Mouse (Mus musculus): Measurements from ENCODE around the gene E2f4. TPM values are rescaled to one million over a fixed set of nuclear protein-coding genes. Genes with fewer than 3 reads are reported as not detected.

E2f4 gene
- total and polyA plus RNA-seq, 3 experiments: 97.9 to 313 (median 98.5) TPM

DNA sequence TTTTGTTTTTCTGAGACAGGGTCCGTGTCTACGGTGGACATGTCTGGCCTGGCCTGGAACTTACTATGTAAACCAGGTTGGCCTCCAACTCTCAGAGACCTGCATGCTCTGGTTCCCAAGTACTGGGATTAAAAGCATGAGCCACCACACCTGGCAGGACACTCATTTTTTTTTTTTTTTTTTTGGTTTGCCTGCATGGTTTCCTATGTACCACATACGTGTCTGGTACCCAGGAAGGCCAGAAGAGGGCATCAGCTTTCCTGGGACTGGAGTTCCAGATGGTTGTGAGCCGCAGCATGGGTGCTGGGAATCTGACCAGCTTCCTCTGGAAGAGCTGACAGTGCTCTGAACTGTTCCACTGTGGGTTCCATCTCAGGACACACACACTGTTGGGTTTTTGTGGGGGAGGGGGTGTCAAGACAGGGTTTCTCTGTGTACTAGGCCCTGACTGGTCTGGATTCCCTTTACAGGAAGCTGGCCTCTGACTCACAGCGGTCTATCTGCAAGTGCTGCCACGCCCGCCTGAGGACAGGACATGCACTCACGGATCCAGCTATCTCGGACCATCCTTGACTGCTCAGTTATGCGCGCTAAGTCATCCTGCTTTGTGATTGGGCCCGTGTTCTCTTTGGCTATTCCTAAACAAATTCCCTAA lies 36.0 kb upstream of the E2f4 start (continued):
- TF ChIP-seq MEF2A (IDR thresholded peaks at IDR 0.05; ENCODE audit: extremely low read depth, insufficient replicate concordance, low read depth, low read length, poor library complexity, severe bottlenecking) (no peak), POLR2AphosphoS2 (IDR thresholded peaks at IDR 0.05; ENCODE audit: low read length) (no peak)

DNA sequence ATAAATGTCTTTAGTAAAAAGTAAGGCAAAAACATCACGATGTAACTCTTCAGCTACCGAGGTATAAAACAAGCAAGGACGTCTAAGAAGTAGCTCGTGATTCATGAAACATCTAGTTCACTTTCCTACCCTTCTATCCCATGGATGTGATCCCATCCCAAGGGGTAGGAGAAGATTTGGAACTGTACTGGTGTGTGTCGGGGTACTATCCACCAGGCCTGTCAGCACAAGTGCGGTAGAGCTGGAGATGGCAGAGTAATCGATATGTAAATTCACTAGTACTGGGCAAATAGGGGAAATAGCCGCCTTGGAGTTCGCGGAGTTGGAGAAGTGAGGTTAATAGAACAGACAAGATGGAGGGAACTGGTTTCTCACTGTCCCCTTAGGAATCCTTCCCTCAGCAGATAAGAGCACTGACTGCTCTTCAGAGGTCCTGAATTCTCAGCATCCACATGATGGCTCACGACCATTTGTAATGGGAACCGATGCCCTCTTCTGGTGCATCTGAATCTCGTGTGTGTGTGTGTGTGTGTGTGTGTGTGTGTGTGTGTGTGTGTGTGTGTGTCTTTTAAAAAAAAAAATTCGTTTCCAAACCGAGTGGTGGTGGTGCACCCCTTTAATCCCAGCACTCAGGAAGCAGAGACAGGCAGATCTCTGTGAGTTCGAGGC lies 34.1 kb upstream of the E2f4 start:
- Histone ChIP-seq H3K79me2 (ENCODE audit: control insufficient read depth, insufficient read depth, low read length, poor library complexity) (peaks cover 15% of the 10 kb centered on the region), H3K9me3 (replicated peaks; ENCODE audit: insufficient read depth, low read length) (no peaks in the 10 kb centered on the region), H3K27ac (ENCODE audit: control insufficient read depth, low read depth, low read length) (peak overlapping the region; percentile 34; the same call in 1 of the 2 replicates), H3K9ac (ENCODE audit: control insufficient read depth, low read depth, low read length, poor library complexity, severe bottlenecking) (peak overlapping the region; percentile 91), H3K4me3 (ENCODE audit: control insufficient read depth in 1 of 2, insufficient read depth in 1 of 2, low read depth in 2 of 2, low read length in 2 of 2) (peak overlapping the region; percentile 84 to 98), H3K36me3 (ENCODE audit: control insufficient read depth in 1 of 2, insufficient read depth in 2 of 2, low read length in 2 of 2) (peaks cover 0 to 25% of the 10 kb centered on the region in 2 experiments; a peak in 2 of 4 replicates), H3K27me3 (ENCODE audit: control insufficient read depth in 1 of 2, insufficient read depth in 2 of 2, low read length in 2 of 2) (no peaks in the 10 kb centered on the region), H3K4me1 (ENCODE audit: control insufficient read depth in 1 of 2, insufficient read depth in 2 of 2, low read length in 2 of 2) (peaks cover 7 to 36% of the 10 kb centered on the region in 2 experiments)
- DNase-seq (ENCODE audit: low read depth, low spot score): peak; percentile 57
- no peak for TF ChIP-seq TAL1 (IDR thresholded peaks at IDR 0.05; ENCODE audit: low read length)
- TF ChIP-seq POLR2A (IDR thresholded peaks at IDR 0.05; ENCODE audit: control insufficient read depth in 1 of 2, insufficient read depth in 1 of 2, low read depth in 1 of 2, low read length in 2 of 2, poor library complexity in 1 of 2): 0 out of 4 replicates have a peak, but pooled peaks of 1 of the 2 experiments have one; percentile 5
- 0 out of 6 replicates have a peak, but pooled peaks of 1 of the 3 experiments have one; percentile 0 for TF ChIP-seq CTCF (IDR thresholded peaks at IDR 0.05 in 2 of 3, conservative IDR thresholded peaks at IDR 0.05 in 1 of 3; ENCODE audit: control insufficient read depth in 1 of 3, insufficient read depth in 1 of 3, low read depth in 2 of 3, low read length in 3 of 3, poor library complexity in 1 of 3, severe bottlenecking in 1 of 3)
- no peak for TF ChIP-seq USF2 (IDR thresholded peaks at IDR 0.05; ENCODE audit: borderline replicate concordance in 1 of 2, insufficient read depth in 1 of 2, low read depth in 1 of 2, low read length in 2 of 2)
- peak; percentile 30; the same call in 1 of the 2 replicates for TF ChIP-seq GATA1 (IDR thresholded peaks at IDR 0.05; ENCODE audit: low read depth, low read length)
- TF ChIP-seq RCOR1 (IDR thresholded peaks at IDR 0.05; ENCODE audit: low read depth, low read length): no peak
- TF ChIP-seq MAZ (IDR thresholded peaks at IDR 0.05; ENCODE audit: low read depth, low read length): no peak
- TF ChIP-seq ZNF384 (IDR thresholded peaks at IDR 0.05; ENCODE audit: low read depth, low read length): peak; percentile 57; the same call in 1 of the 2 replicates
- no peak for TF ChIP-seq MAX (IDR thresholded peaks at IDR 0.05; ENCODE audit: low read length)
- TF ChIP-seq JUND (IDR thresholded peaks at IDR 0.05; ENCODE audit: low read depth, low read length): no peak
- no peak for TF ChIP-seq ZKSCAN1 (IDR thresholded peaks at IDR 0.05; ENCODE audit: low read depth, low read length)
- TF ChIP-seq TCF12 (IDR thresholded peaks at IDR 0.05; ENCODE audit: low read depth, low read length): no peak
